Mouse (Mus musculus) forebrain, embryonic 11.5 days (tissue): ENCODE measurements around the gene Hspd1. TPM values are rescaled to one million over a fixed set of nuclear protein-coding genes. Genes with fewer than 3 reads are reported as not detected.

Experiments used
- ATAC-seq: fragments of 200-750 bp; cut with Nextera tagmentation; replicated peaks from 2 replicates; pipeline ENCODE4 v1.8.0; 2017; ENCODE audit warnings: moderate TSS enrichment; ENCODE audit not compliant: low FRiP score
- DNase-seq: peaks from one replicate; pipeline ENCODE4 v3.0.0-alpha.2; 2017; ENCODE audit warnings: low spot score
- H3K27ac ChIP-seq: fragments of 300-500 bp; sonication (generic); 2 replicates; pipeline ENCODE4 v1.5.1; 2014; ENCODE audit warnings: low read depth, low read length
- H3K27me3 ChIP-seq: fragments of 300-500 bp; sonication (generic); 2 replicates; pipeline ENCODE4 v1.6.1; 2014; ENCODE audit warnings: mild to moderate bottlenecking, low read length, mixed read lengths; ENCODE audit not compliant: control insufficient read depth, insufficient read depth
- H3K36me3 ChIP-seq: fragments of 300-500 bp; sonication (generic); 2 replicates; pipeline ENCODE4 v1.6.1; 2014; ENCODE audit warnings: mild to moderate bottlenecking, low read length, moderate library complexity, mixed read lengths; ENCODE audit not compliant: control insufficient read depth, insufficient read depth
- H3K4me1 ChIP-seq: fragments of 300-500 bp; sonication (generic); replicated peaks from 2 replicates; pipeline ENCODE4 v1.6.1; 2014; ENCODE audit warnings: low read length, mixed read lengths; ENCODE audit not compliant: control insufficient read depth, insufficient read depth
- H3K4me2 ChIP-seq: fragments of 300-500 bp; sonication (generic); 2 replicates; pipeline ENCODE4 v1.6.1; 2014; ENCODE audit warnings: low read depth, mild to moderate bottlenecking, low read length, moderate library complexity, mixed read lengths; ENCODE audit not compliant: severe bottlenecking
- H3K4me3 ChIP-seq: fragments of 300-500 bp; sonication (generic); 2 replicates; pipeline ENCODE4 v1.5.1; 2014; ENCODE audit warnings: low read depth, low read length
- H3K9ac ChIP-seq: fragments of 300-500 bp; sonication (generic); 2 replicates; pipeline ENCODE4 v1.6.1; 2014; ENCODE audit warnings: low read length
- H3K9me3 ChIP-seq: fragments of 300-500 bp; sonication (generic); 2 replicates; pipeline ENCODE4 v1.6.1; 2016; ENCODE audit warnings: low read length, mixed read lengths; ENCODE audit not compliant: control insufficient read depth
- WGBS: fragments of 180-500 bp; shearing (Covaris S2); extraction: QIAGEN DNeasy Blood & Tissue Kit; methylation state at CpG from one replicate; pipeline ENCODE4 v1.1.7; 2014; 5-methylcytosine and 5-hydroxymethylcytosine counted together
- polyA plus RNA-seq: library from polyadenylated mRNA; unstranded; fragments of >200 nt; fragmentation: Nextera tagmentation; extraction: Ambion mirVana; gene quantifications from 2 replicates; pipeline ENCODE4 v1.2.1, GENCODE M21; 2014

The Hspd1 gene
- polyA plus RNA-seq, 1 experiment from 2014 or later: 416 TPM

DNA sequence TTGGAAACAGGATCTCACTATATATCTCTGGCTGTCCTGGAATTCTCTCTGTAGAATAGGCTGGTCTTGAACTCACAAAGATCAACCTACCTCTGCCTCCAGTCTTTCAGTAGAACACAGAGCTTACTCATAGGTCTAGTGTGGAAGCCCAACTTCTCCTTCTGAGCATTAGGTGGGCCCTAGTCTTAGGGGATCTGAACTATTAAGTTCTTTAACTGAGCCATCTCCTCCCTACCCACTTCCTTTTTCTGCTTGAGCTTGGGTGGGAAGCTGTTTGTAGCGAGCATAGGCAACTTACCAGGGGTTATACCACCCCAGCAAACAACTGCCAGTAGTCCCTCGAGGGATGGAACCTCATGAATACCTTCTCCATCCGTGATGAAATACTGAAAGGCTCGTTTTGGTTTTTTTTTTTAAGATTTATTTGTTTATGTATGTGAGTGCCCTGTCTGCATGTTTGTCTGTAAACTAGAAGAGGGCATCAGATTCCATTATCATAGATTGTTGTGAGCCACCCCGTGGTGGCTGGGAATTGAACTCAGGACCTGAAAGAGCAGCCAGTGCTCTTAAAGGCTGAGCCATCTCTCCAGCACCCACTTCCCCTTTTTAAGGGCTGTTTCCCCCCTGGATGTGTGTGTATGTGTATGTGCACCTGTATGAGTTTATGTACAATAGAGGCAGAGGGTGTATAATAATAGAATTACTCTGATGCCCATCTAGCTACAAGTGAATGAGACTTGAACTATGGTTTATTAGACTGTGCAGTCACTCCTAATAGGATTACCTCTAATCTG lies 32.5 kb downstream of the Hspd1 start:
- ATAC-seq: no peak
- Histone ChIP-seq H3K4me3 (no peak overlapping the region), H3K9ac (no peak overlapping the region), H3K27me3 (no peaks in the 10 kb centered on the region), H3K36me3 (no peaks in the 10 kb centered on the region), H3K27ac (no peak overlapping the region), H3K4me1 (peaks cover 10% of the 10 kb centered on the region), H3K9me3 (no peaks in the 10 kb centered on the region), H3K4me2 (no peak overlapping the region)
- 87% methylated on average over 5 of the region's 5 CpGs for WGBS
- DNase-seq: no peak

DNA sequence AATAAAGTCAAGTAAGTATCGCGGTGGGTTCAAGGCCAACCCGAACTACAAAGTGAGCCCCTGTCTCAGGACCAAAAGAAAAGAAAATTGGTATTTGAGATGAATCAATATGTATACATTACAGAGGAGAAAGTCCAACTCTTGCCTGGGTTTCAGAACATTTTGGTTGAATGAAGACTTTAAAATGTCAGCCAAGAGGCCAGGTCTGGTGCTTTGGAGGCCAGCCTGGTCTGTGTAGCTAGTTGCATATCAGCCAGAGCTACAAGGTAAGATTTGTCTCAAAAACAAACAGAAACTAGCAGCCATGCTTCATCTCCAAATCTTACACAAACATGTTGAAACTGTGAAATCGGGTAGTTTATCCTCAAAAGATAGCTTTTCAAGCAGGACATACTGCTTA lies 34.4 kb downstream of the Hspd1 start:
- Histone ChIP-seq H3K4me2 (peak overlapping the region; percentile 67), H3K27ac (no peak overlapping the region), H3K9ac (peak overlapping the region; percentile 74), H3K9me3 (no peaks in the 10 kb centered on the region), H3K27me3 (no peaks in the 10 kb centered on the region), H3K4me1 (peaks cover 10% of the 10 kb centered on the region), H3K36me3 (no peaks in the 10 kb centered on the region), H3K4me3 (peak overlapping the region; percentile 89)
- no peak for ATAC-seq
- 71% methylated on average over 4 of the region's 4 CpGs for WGBS
- no peak for DNase-seq

- Histone ChIP-seq H3K36me3 (no peaks in the 10 kb centered on the region), H3K4me2 (peak overlapping the region; percentile 67), H3K9me3 (no peaks in the 10 kb centered on the region), H3K27ac (peak overlapping the region; percentile 62), H3K4me3 (peak overlapping the region; percentile 89), H3K4me1 (peaks cover 10% of the 10 kb centered on the region), H3K27me3 (no peaks in the 10 kb centered on the region), H3K9ac (peak overlapping the region; percentile 74)
- DNase-seq (no peak), ATAC-seq (0 out of 2 replicates have a peak, but pooled peaks have one; percentile 58)
- under 1% methylated on average over 42 of the region's 42 CpGs for WGBS
Observed at GRCm38 (mm10) chr1:55053005-55053404, 35.0 kb downstream of the Hspd1 start.

DNA sequence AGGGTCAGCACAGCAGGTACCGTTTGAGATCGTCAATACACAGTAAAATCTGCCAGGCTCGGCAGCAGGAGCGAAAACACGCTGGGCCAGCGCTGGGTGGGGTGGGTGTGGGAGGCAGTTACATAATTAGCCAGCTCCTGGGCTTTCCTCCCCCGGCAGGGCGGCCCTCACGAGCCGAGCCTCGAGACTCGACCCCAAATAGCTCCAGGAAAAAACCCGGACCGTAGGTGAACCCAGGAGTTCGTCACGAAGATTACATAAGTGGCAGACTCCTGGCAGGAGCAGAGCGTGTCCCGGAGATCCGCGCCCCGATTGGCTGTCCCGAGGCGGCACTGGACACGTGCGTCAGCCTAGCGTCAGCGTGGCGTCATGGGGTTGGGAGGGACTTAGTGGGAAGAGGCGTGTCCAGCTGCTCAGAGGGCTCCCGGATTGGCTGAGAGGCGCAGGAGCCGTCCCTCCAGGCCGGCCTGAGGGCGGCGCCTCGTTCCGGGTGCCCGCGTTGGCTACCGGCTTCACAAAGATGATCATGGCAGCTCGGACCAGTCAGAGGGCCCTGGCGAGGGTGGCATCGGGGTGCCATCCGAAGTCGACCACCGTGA lies 35.6 kb downstream of the Hspd1 start, which contains the start of gene Coq10b:
Gene Coq10b (plus strand): TSS at position 416 of the 599 bp plus-strand sequence.
- Histone ChIP-seq H3K36me3 (no peaks in the 10 kb centered on the region), H3K9ac (peak within 1 kb of the TSS; percentile 74), H3K27ac (peak within 1 kb of the TSS; percentile 62), H3K4me2 (peak within 1 kb of the TSS; percentile 92), H3K4me1 (peaks cover 10% of the 10 kb centered on the region), H3K27me3 (no peaks in the 10 kb centered on the region), H3K4me3 (peak within 1 kb of the TSS; percentile 89), H3K9me3 (no peaks in the 10 kb centered on the region)
- peak; percentile 100 for ATAC-seq
- DNase-seq: peak; percentile 99
- WGBS: under 1% methylated on average over 45 of the region's 46 CpGs

DNA sequence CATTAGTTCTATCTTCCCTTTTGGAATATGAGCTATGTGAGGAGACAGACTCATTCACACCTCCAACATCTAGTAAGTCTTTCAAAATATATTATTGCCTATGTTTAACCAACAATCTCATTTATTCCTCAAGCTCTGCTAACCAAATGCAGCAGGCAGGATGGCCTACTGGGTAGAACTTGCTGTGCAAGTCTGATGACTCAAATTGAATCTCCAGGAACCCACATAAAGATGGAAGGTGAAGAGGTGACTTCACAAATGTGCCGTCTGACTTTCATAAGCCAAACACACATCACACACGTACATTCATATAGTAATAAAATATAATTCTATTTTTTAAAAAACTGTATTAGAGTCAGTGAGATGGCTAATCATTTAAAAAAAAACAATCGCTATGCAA lies 36.4 kb downstream of the Hspd1 start:
- ATAC-seq (no peak), DNase-seq (no peak)
- H3K4me1 ChIP-seq: peaks cover 10% of the 10 kb centered on the region
- peak overlapping the region; percentile 92; the same call in 1 of the 2 replicates for H3K4me2 ChIP-seq
- no peak overlapping the region for H3K9ac ChIP-seq
- H3K36me3 ChIP-seq: no peaks in the 10 kb centered on the region
- no peak overlapping the region for H3K4me3 ChIP-seq
- no peaks in the 10 kb centered on the region for H3K9me3 ChIP-seq
- H3K27ac ChIP-seq: no peak overlapping the region
- WGBS: 83% methylated on average over 3 of the region's 3 CpGs
- H3K27me3 ChIP-seq: no peaks in the 10 kb centered on the region

DNA sequence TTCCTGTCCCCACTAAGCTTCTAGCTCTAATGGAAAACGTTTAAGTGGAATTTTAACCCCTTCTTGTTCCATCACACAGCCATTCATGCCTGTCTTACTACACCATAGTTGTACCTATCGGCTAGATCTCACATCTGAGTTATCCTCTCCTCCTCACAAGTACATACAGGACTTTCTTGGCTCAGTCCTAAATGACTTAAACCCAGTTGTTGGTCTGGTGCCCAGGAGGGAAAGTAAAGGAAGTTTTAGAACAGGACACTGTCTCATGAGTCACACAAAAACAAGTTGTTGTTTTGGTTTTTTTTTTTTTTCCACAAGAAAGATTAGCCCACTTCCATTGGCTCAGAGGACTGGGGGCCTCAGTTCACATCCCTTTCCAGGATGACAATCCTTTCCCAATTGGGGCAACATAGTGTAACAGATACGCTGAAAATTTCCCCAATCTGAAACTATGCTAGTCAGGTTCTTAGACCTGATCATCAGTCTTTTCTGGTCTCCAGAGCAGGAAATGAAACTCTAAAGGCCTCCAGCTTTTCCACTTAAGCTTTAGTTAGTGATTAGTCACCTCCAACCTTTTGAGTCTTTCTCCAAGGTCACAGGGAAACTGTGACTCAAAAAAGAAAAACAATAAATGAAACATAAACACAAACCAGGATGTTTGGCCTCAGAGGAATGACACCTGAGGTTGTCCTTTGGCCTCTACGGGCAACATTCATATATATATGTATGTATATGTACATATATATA lies 39.0 kb downstream of the Hspd1 start:
- DNase-seq (no peak), ATAC-seq (no peak)
- WGBS: 71% methylated on average over 4 of the region's 4 CpGs
- Histone ChIP-seq H3K4me1 (peaks cover 8% of the 10 kb centered on the region), H3K27ac (no peak overlapping the region), H3K27me3 (no peaks in the 10 kb centered on the region), H3K9me3 (no peaks in the 10 kb centered on the region), H3K4me3 (no peak overlapping the region), H3K36me3 (no peaks in the 10 kb centered on the region), H3K4me2 (no peak overlapping the region), H3K9ac (no peak overlapping the region)

- no peak overlapping the region for H3K27ac ChIP-seq
- no peaks in the 10 kb centered on the region for H3K4me1 ChIP-seq
- ATAC-seq (no peak), DNase-seq (no peak)
- H3K4me2 ChIP-seq: no peak overlapping the region
- no peak overlapping the region for H3K4me3 ChIP-seq
- H3K36me3 ChIP-seq: no peaks in the 10 kb centered on the region
- H3K27me3 ChIP-seq: no peaks in the 10 kb centered on the region
- no peaks in the 10 kb centered on the region; the same call in 1 of the 2 replicates for H3K9me3 ChIP-seq
- no peak overlapping the region for H3K9ac ChIP-seq
- WGBS: 81% methylated on average over 3 of the region's 3 CpGs
Observed at GRCm38 (mm10) chr1:55043164-55043563, 44.9 kb downstream of the Hspd1 start.

DNA sequence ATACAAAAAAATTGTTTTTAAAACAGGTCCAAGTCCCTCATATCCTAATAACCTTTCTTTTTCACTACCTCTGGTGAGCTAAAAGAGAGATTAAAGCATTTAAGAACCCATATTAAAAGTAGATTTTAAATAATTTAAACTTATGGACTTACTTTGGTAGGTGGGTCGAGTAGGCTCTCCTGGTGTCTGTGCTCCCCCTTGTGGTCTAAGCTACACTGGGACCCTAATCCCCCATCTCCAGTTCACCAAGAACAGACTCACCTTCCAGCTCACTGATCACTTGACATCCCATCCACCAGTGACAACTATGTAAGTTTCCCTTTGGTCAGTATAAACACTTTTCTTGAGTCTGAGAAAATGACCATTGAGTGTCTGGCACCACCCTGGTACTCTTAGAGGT lies 45.8 kb downstream of the Hspd1 start:
- H3K9me3 ChIP-seq: no peaks in the 10 kb centered on the region; the same call in 1 of the 2 replicates

More for the DNA sequence above, 45.8 kb downstream of the Hspd1 start:
- 78% methylated on average over 1 of the region's 1 CpGs for WGBS
- no peak for DNase-seq
- no peaks in the 10 kb centered on the region for H3K4me1 ChIP-seq
- no peak overlapping the region for H3K4me2 ChIP-seq
- H3K27ac ChIP-seq: no peak overlapping the region
- no peaks in the 10 kb centered on the region for H3K27me3 ChIP-seq
- H3K36me3 ChIP-seq: no peaks in the 10 kb centered on the region
- no peak for ATAC-seq
- H3K4me3 ChIP-seq: no peak overlapping the region
- H3K9ac ChIP-seq: no peak overlapping the region
